Mouse (Mus musculus): ENCODE measurements at regions not wholly inside any gene's neighbourhood (a gene's known extent, or its start where the extent isn't known, plus 50 kb on each side); places are given as distances from the start of the nearest gene placed in this dataset.

DNA sequence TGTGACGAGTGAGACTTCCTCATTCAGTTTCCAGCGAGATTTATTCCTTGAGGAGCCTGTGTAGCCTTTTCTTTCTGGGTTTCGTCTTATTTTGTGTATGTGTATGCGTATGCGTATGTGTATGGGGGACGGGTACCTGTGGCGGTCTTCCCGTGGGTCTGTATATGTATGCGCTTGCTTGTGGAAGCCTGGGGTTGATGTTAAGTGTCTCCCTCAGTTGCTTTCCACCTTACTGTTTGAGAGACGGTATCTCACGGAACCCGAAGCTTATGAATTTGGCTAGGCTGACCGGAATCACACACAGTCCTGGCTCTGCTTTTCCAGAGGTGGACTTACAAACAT lies 87.1 kb downstream of the Ankrd50 start:
- TF ChIP-seq POLR2A (IDR thresholded peaks at IDR 0.05; ENCODE audit: insufficient read depth, low read depth, low read length) = no peak
- no peak for TF ChIP-seq CTCF (IDR thresholded peaks at IDR 0.05; ENCODE audit: insufficient read depth, low read depth, low read length)
